Mouse (Mus musculus) midbrain, embryonic 12.5 days (tissue): Measurements from ENCODE around the gene Olfr124. TPM values are rescaled to one million over a fixed set of nuclear protein-coding genes. Genes with fewer than 3 reads are reported as not detected.

Source experiments
- ATAC-seq: fragments of 200-750 bp; cut with Nextera tagmentation; 2 replicates; pipeline ENCODE4 v1.8.0; 2017; ENCODE audit warnings: low read depth, moderate TSS enrichment, moderate library complexity; ENCODE audit not compliant: low FRiP score
- H3K27ac ChIP-seq: fragments of 300-500 bp; sonication (generic); replicated peaks from 2 replicates; pipeline ENCODE4 v1.5.1; 2016; ENCODE audit warnings: mild to moderate bottlenecking
- H3K27me3 ChIP-seq: fragments of 300-500 bp; sonication (generic); 2 replicates; pipeline ENCODE4 v1.6.1; 2016; ENCODE audit warnings: mild to moderate bottlenecking
- H3K36me3 ChIP-seq: fragments of 300-500 bp; sonication (generic); 2 replicates; pipeline ENCODE4 v1.6.1; 2016
- H3K4me1 ChIP-seq: fragments of 300-500 bp; sonication (generic); 2 replicates; pipeline ENCODE4 v1.6.1; 2016
- H3K4me2 ChIP-seq: fragments of 300-500 bp; sonication (generic); replicated peaks from 2 replicates; pipeline ENCODE4 v1.6.1; 2016; ENCODE audit warnings: mild to moderate bottlenecking, moderate library complexity
- H3K4me3 ChIP-seq: fragments of 300-500 bp; sonication (generic); 2 replicates; pipeline ENCODE4 v1.5.1; 2016; ENCODE audit warnings: mild to moderate bottlenecking
- H3K9ac ChIP-seq: fragments of 300-500 bp; sonication (generic); replicated peaks from 2 replicates; pipeline ENCODE4 v1.6.1; 2016; ENCODE audit warnings: mild to moderate bottlenecking, moderate library complexity
- H3K9me3 ChIP-seq: fragments of 300-500 bp; sonication (generic); 2 replicates; pipeline ENCODE4 v1.6.1; 2016; ENCODE audit warnings: mild to moderate bottlenecking
- WGBS: fragments of 180-500 bp; shearing (Covaris S2); methylation state at CpG from one replicate; pipeline ENCODE4 v1.1.7; 2016; 5-methylcytosine and 5-hydroxymethylcytosine counted together
- polyA plus RNA-seq: library from polyadenylated mRNA; unstranded; fragments of >200 nt; fragmentation: Nextera tagmentation; extraction: Ambion mirVana; gene quantifications from 2 replicates; pipeline ENCODE4 v1.2.1, GENCODE M21; 2016

Gene Olfr124
- not detected in 2 replicates for polyA plus RNA-seq

GRCm38 (mm10) chr17:37799588-37799987, at the start of gene Olfr124:
Gene Olfr124 (plus strand): TSS chr17:37799888.
- H3K9ac ChIP-seq = no peak within 1 kb of the TSS
- ATAC-seq = no peak
- no peaks in the 10 kb centered on the region for H3K36me3 ChIP-seq
- H3K27ac ChIP-seq = no peak within 1 kb of the TSS
- no peaks in the 10 kb centered on the region for H3K9me3 ChIP-seq
- WGBS = 90% methylated on average over 3 of the region's 3 CpGs
- H3K4me2 ChIP-seq = no peak within 1 kb of the TSS
- H3K27me3 ChIP-seq = no peaks in the 10 kb centered on the region
- H3K4me3 ChIP-seq = no peak within 1 kb of the TSS
- no peaks in the 10 kb centered on the region for H3K4me1 ChIP-seq

GRCm38 (mm10) chr17:37768307-37768706, 31.4 kb upstream of the Olfr124 start, which contains the start of gene Olfr122:
Gene Olfr122 (plus strand): TSS chr17:37768607.
- Histone ChIP-seq H3K4me3 (no peak within 1 kb of the TSS), H3K27me3 (no peaks in the 10 kb centered on the region), H3K36me3 (no peaks in the 10 kb centered on the region), H3K9me3 (no peaks in the 10 kb centered on the region), H3K9ac (no peak within 1 kb of the TSS), H3K4me2 (no peak within 1 kb of the TSS), H3K4me1 (no peaks in the 10 kb centered on the region), H3K27ac (no peak within 1 kb of the TSS)
- 89% methylated on average over 4 of the region's 4 CpGs for WGBS
- no peak for ATAC-seq

DNA sequence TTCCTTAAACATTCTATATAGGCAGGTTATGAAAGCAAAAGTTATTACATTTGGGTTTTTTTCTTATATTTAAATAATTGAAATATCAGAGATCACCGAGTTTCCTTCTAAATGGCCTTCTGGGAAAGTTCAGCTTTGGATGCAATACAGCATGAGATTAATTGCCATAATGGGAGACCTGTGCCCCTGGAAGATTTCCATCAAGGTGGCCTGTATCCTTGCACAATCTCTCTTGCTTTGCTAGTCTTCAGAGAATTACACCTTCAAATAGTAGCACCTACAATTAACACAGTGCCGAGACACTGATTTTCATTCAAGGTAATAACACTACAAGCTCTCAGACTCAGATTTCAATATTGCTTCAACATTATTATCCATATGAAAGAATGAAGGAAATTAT, 6.5 kb upstream of the Olfr124 start, which contains the start of gene Olfr123:
TSS of gene Olfr123 (plus strand) at position 301 of the 400 bp plus-strand sequence.
- Histone ChIP-seq H3K36me3 (no peaks in the 10 kb centered on the region), H3K4me1 (no peaks in the 10 kb centered on the region), H3K9me3 (no peaks in the 10 kb centered on the region), H3K4me2 (no peak within 1 kb of the TSS), H3K9ac (no peak within 1 kb of the TSS), H3K27me3 (no peaks in the 10 kb centered on the region), H3K4me3 (no peak within 1 kb of the TSS), H3K27ac (no peak within 1 kb of the TSS)
- WGBS = 94% methylated on average over 2 of the region's 2 CpGs
- no peak for ATAC-seq

DNA sequence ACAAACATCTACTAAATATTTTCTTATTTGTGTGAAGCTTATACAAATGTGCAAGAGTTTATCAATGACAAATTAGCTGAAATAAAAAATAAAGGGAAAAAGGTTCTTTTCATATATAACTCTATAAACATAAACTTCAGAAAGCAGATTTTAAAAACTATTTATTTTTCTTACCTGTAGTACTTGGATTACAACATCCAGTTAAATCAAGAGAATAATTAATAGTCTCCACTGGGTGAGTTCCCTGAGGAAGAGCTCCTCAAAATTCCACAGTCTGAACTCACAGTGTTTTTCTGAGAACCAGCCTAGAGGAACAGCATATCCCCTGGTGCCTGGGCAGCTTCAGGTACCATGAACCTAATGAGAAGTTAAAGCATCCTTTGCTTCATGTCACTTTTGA, 33.0 kb downstream of the Olfr124 start, which contains the start of gene Olfr125:
TSS of gene Olfr125 (plus strand) at position 301 of the 400 bp plus-strand sequence.
- no peak for ATAC-seq
- no peak within 1 kb of the TSS for H3K4me3 ChIP-seq

DNA sequence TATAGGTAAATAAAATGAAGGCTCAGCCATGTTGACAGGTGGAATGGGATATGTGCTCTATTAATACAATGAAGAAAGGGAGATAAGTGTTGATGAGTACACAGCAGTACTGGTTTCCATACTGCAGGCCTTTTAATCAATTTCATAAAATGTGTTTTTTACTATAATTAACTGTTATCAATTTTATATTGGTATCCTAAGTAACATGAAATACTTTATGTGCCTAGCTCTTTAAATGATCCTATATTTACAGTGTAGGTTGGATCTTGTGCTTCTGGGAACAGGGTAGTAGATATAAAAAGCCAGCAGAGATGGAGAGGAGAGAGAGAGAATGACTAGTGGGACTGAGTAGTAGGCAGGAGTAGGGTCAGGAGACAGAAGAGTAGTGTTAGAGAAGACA, 47.5 kb downstream of the Olfr124 start, which contains the start of gene Olfr126:
TSS of gene Olfr126 (plus strand) at position 301 of the 400 bp plus-strand sequence.
- H3K4me3 ChIP-seq = no peak within 1 kb of the TSS
- no peak for ATAC-seq
- no peaks in the 10 kb centered on the region for H3K27me3 ChIP-seq
- H3K9ac ChIP-seq = no peak within 1 kb of the TSS
- no peaks in the 10 kb centered on the region for H3K36me3 ChIP-seq
- no peak within 1 kb of the TSS for H3K27ac ChIP-seq
- H3K4me1 ChIP-seq = no peaks in the 10 kb centered on the region
- H3K4me2 ChIP-seq = no peak within 1 kb of the TSS
- H3K9me3 ChIP-seq = no peaks in the 10 kb centered on the region

More for the DNA sequence above, 33.0 kb downstream of the Olfr124 start, which contains the start of gene Olfr125:
- H3K9me3 ChIP-seq = no peaks in the 10 kb centered on the region
- no peaks in the 10 kb centered on the region for H3K36me3 ChIP-seq
- H3K4me1 ChIP-seq = no peaks in the 10 kb centered on the region
- no peaks in the 10 kb centered on the region for H3K27me3 ChIP-seq
- H3K27ac ChIP-seq = no peak within 1 kb of the TSS
- no peak within 1 kb of the TSS for H3K4me2 ChIP-seq
- H3K9ac ChIP-seq = no peak within 1 kb of the TSS

Other genes starting within 250 kb of the Olfr124 start
- gene Olfr112, start 230.4 kb upstream of the Olfr124 start, polyA plus RNA-seq = not detected in 2 replicates
- not detected in 2 replicates for gene Olfr113, start 222.2 kb upstream of the Olfr124 start, polyA plus RNA-seq
- not detected in 2 replicates for gene Olfr114, start 207.1 kb upstream of the Olfr124 start, polyA plus RNA-seq
- gene Olfr115, start 172.8 kb upstream of the Olfr124 start, polyA plus RNA-seq = not detected in 2 replicates
- gene Olfr116, start 172.7 kb upstream of the Olfr124 start, polyA plus RNA-seq = not detected in 2 replicates
- not detected in 2 replicates for gene Olfr117, start 136.1 kb upstream of the Olfr124 start, polyA plus RNA-seq
- not detected in 2 replicates for gene Olfr118, start 132.9 kb upstream of the Olfr124 start, polyA plus RNA-seq
- not detected in 2 replicates for gene Olfr119, start 103.3 kb upstream of the Olfr124 start, polyA plus RNA-seq
- gene Olfr120, start 78.1 kb upstream of the Olfr124 start, polyA plus RNA-seq = not detected in 2 replicates
- gene Olfr121, start 51.0 kb upstream of the Olfr124 start, polyA plus RNA-seq = not detected in 2 replicates
- not detected in 2 replicates for gene Olfr122, start 31.3 kb upstream of the Olfr124 start, polyA plus RNA-seq
- gene Olfr123, start 6.4 kb upstream of the Olfr124 start, polyA plus RNA-seq = not detected in 2 replicates
- gene Olfr125, start 33.1 kb downstream of the Olfr124 start, polyA plus RNA-seq = not detected in 2 replicates
- gene Olfr126, start 47.6 kb downstream of the Olfr124 start, polyA plus RNA-seq = not detected in 2 replicates
- not detected in 2 replicates for gene Olfr127, start 100.5 kb downstream of the Olfr124 start, polyA plus RNA-seq
- gene Olfr128, start 120.7 kb downstream of the Olfr124 start, polyA plus RNA-seq = not detected in 2 replicates
- not detected in 2 replicates for gene Olfr761, start 153.2 kb downstream of the Olfr124 start, polyA plus RNA-seq